In the genomic region with DNA sequence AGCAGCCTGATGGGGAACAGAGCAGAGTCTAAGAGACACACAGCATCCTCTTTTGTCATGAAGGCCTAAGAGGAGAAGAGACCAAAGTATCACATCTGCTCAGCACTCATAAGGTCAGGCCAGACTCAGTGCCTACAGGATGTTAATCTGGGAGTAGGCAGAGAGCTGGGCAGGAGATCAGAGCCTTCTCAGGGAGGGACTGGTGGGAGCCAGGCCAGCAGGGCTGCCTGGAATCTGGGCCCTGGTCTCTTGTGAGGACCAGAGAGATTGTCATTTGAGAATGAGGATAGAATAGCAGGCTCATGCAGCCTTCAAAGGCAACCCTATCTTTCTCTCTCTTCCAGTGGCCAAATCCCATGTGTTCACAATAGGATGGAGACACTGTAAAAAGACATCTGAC, we compare ENCODE assay signal across 24 mouse cellular contexts.
"Had no signal": no experiment of that assay in that cellular context is flagged by ENCODE, and none has a peak within 500 bp of the region (broad histone marks: within the 10 kb centered on the region; RNA-seq: fewer than 3 reads in every experiment).

No protein-coding gene starts in this region.

- H3K9me3 ChIP-seq: heart, embryonic 10.5 days; heart, embryonic 12.5 days; hindbrain, embryonic 10.5 days; intestine, embryonic 15.5 days; limb, embryonic 10.5 days; limb, embryonic 12.5 days; liver, embryonic 13.5 days; liver, embryonic 15.5 days had no signal

- H3K4me1 ChIP-seq: limb, embryonic 12.5 days; liver, embryonic 13.5 days; liver, embryonic 15.5 days had no signal

- H3K27ac ChIP-seq: heart, embryonic 10.5 days; hindbrain, embryonic 10.5 days; hindbrain, embryonic 14.5 days; intestine, embryonic 15.5 days; layer of hippocampus, adult 2 months; left cerebral cortex, adult 2 months; limb, embryonic 12.5 days; liver, embryonic 13.5 days; liver, embryonic 15.5 days had no signal

- H3K4me3 ChIP-seq: heart, adult 2 months; heart, embryonic 10.5 days; heart, embryonic 12.5 days; hindbrain, embryonic 10.5 days; intestine, embryonic 15.5 days; layer of hippocampus, adult 2 months; left cerebral cortex, adult 2 months; limb, embryonic 10.5 days; limb, embryonic 12.5 days; liver, embryonic 13.5 days; liver, embryonic 15.5 days had no signal

- H3K4me2 ChIP-seq: heart, embryonic 12.5 days; hindbrain, embryonic 14.5 days; intestine, embryonic 15.5 days; limb, embryonic 12.5 days; liver, embryonic 11.5 days; liver, embryonic 13.5 days; liver, embryonic 15.5 days had no signal

- H3K36me3 ChIP-seq: heart, embryonic 10.5 days; heart, embryonic 12.5 days; hindbrain, embryonic 10.5 days; intestine, embryonic 15.5 days; limb, embryonic 10.5 days; limb, embryonic 12.5 days; liver, embryonic 13.5 days; liver, embryonic 15.5 days had no signal

- DNase-seq: gastrocnemius, postnatal 14 days; heart, postnatal 4 days; kidney, adult 18-20 months; kidney, adult 8-10 months; kidney, postnatal 10 days; kidney, postnatal 25 days; kidney, postnatal 4 days; liver; liver, embryonic 13.5 days; liver, postnatal 0 days had no signal

- H3K27me3 ChIP-seq: heart, embryonic 12.5 days; intestine, embryonic 15.5 days; limb, embryonic 12.5 days; liver, embryonic 13.5 days; liver, embryonic 15.5 days had no signal

- H3K9ac ChIP-seq: heart, embryonic 12.5 days; hindbrain, embryonic 14.5 days; intestine, embryonic 15.5 days; limb, embryonic 12.5 days; liver, embryonic 13.5 days; liver, embryonic 15.5 days; liver, postnatal 0 days had no signal

- ATAC-seq: inflammation-experienced regulatory T-cells, adult 6 months; intestine, embryonic 15.5 days; intestine, postnatal 0 days; liver, postnatal 0 days had no signal
